Mouse (Mus musculus) retina, adult 2 months (tissue): ENCODE data around the gene Helb.
A peak's percentile ranks its signal among the peaks of the same experiment; 100 is the strongest.

ENCODE experiments used
- DNase-seq: peaks from one replicate; pipeline ENCODE4 v3.0.0-alpha.2; 2012; ENCODE audit warnings: low read depth, low spot score

Gene Helb

DNA sequence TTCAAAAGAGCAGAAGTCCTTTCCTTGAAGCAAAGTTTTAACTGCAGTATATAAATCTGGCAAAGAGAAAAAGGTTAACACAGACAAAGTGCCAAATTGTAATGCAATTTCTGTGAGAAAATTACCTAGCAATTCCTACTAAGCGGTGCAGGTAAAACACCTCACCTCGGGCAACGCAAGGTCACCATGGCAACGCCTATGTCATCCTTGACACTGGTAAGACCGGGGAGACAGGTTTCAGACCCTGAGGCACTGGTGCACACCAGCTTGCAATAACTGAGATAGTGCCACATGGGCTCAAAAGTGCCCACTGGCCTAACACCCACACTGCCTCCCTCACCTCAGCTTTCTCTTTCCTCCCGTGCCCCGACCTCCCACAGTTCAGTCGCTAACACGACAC lies 17.7 kb downstream of the Helb start:
- no peak for DNase-seq

DNA sequence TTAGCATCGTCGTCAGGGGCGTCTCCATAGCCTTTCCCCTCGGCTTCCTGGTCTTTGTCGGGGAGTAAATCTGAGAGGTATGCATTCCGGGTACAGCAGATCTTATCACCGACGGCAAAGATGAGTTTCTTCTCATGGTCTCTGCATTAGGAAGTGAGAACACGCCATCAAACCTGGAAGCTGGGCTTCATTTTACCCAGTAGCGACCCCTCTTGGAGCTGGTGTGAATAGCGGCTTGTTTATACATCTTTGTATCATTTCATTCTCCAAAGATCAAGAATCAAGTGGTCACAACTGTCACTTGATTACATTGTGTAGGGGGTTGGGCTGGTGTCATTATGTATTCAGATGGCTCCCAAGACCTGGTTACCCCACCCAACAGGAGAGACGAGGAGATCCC lies 20.2 kb downstream of the Helb start:
- no peak for DNase-seq

GRCm38 (mm10) chr10:120077850-120078249 lies 34.9 kb downstream of the Helb start:
- no peak for DNase-seq

DNA sequence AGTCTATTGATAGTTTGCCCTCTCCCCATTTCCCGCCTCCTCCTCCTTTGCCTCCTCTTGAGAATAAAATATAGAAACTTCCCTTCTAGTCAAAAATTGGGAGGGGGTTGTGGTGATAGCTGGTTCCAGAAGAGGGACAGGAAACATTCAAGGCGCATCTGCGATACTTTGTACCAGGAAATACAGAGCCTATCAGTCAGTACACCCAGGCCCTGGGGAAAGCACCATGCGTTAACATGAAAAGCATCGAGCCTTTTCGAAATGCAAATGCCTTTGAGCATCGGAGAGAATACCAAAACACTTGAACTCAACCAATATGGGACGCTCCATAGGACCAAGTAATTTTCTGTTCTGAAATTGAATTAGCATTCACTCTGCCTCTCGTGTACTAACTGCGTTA lies 46.5 kb downstream of the Helb start:
- no peak for DNase-seq

GRCm38 (mm10) chr10:120064424-120064823 lies 48.4 kb downstream of the Helb start:
- DNase-seq: peak; percentile 39

GRCm38 (mm10) chr10:120061238-120062130 lies 51.3 kb downstream of the Helb start:
- DNase-seq: no peak

- no peak for DNase-seq
Observed at GRCm38 (mm10) chr10:120060579-120061237, 52.1 kb downstream of the Helb start.

DNA sequence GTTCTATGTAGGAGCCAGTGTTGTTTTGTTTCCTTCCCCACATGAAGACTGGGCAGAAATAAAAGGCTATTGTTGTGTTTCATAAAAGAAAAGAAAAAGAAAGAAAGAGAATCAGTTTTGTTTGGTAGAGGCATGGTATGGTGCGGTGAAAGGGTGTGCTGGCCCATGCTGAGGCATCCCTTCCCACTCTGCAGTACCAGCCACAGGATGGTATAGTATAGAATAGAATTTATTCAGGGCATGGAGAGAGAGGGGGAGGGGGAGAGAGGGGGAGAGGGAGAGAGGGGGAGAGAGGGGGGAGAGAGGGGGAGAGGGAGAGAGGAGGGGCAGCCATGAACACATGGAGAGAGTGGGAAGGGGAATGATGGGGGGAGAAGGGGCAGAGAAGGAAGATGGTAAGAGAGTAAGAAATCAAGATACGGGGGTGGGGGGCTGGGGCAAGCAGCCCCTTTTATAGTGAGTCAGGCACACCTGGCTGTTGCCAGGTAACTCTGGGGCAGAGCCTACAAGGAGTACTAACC lies 68.0 kb downstream of the Helb start:
- DNase-seq: no peak

DNA sequence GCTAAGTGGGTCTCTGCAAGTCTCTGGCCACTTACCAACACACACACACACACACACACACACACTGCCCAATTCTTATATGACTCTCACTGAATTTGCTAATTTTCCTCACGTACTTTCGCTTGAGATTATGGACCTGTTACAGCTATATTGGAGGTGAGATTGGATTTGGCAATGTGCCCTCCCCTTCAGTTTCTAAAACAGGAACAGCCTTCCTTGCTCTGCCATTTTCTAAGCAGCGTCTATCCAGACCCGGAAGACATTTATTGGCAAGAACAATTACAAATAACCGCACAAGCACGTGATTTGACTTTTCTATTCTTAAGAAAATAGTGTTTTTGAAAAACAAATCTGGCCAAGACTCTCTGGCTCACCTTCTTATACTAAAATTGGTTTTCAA lies 68.5 kb downstream of the Helb start:
- no peak for DNase-seq

- DNase-seq: no peak
Observed at GRCm38 (mm10) chr10:120038194-120038593, 74.6 kb downstream of the Helb start.

DNA sequence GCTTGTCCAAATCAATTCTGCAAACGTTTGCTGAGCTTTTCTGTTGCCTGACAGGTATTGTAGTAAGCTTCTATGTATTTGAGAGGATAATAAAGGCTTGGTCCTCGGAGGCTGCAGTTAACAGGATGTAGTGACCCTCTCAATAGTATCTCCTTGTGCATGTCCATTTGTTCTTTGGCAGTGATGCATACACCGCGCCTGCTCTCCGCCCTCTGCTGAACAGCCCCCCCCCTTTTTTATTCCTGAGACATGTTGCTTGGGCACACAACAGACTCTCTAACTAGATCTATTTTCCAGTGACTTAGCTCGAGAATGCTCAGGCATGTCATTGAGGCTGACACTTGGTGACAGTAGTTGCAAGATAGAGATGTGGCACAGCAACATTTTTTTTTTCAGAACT lies 77.0 kb downstream of the Helb start:
- no peak for DNase-seq

DNA sequence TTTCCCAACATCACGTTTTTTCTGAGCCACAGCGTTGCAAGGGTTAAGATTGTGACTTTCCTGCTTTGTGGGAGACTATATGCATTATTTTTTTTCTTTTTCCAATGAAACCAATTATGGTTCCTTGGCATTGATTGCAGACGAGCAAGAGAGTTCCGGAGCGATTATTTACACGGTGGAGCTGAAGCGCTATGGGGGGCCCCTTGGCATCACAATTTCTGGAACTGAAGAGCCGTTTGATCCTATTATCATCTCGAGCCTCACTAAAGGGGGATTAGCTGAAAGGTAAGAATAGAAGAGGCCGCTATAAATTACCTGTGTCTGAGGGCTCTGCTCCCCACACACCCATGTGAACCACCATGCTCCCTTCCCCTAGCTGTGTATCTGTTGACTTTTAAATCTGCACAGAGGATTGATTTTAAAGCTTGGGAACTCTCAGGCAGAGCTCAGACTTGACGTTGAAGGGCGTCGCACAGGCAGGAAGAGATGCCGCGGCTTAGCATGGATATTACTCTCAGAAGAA lies 77.5 kb downstream of the Helb start:
- DNase-seq: peak; percentile 54

DNA sequence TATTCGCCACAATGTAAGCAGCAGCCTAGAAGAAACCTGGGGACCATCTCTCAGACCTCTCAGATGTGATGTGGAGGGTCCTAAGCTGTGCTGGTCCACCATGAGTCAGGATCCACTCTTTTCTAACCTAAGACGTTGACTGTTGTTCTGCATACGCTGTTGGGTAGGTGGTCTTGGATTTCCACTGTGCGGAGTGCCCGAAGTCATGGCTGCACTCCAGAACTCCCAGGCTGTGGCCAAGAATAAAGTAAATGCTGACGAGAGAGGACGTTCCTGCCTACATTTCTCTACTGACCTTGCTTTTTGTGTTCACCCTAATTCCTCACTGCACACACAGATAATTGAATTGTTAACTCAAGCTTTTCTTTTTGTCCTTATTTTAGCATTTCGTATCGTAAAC lies 78.9 kb downstream of the Helb start:
- DNase-seq: no peak
